Mouse (Mus musculus) layer of hippocampus, adult 18-20 months (tissue): ENCODE data around the gene Gpx2. TPM values are rescaled to one million over a fixed set of nuclear protein-coding genes. Genes with fewer than 3 reads are reported as not detected.

Source experiments
- DNase-seq, 2 experiments: peaks; one replicate each; pipeline ENCODE4 v3.0.0; 2022; ENCODE audit warnings: low spot score in 2 of 2
- long read RNA-seq: library from polyadenylated mRNA; stranded (forward); transcript quantifications from one replicate; pipeline ENCODE4 v2.0.0, GENCODE M21; 2021
- total RNA-seq, 2 experiments: library from RNA; stranded (reverse); gene quantifications; 2 replicates each; pipeline ENCODE4 v1.2.3; 2021

Gene Gpx2
- under 1 TPM in 1 of 2 experiments, not detected in 1; 0.51 TPM for total RNA-seq
- long read RNA-seq = 0 reads

- no peak for DNase-seq
These were observed at the start of gene Gpx2 for GRCm38 (mm10) chr12:76795350-76795749. Gpx2 (minus strand) TSS chr12:76795554.

GRCm38 (mm10) chr12:76844346-76845061 is 49.1 kb upstream of the Gpx2 start:
- no peak for DNase-seq

- DNase-seq = no peak
These were observed 44.7 kb upstream of the Gpx2 start for GRCm38 (mm10) chr12:76840081-76840480.

GRCm38 (mm10) chr12:76839298-76839697 is 43.9 kb upstream of the Gpx2 start:
- DNase-seq = no peak

GRCm38 (mm10) chr12:76837844-76838650 is 42.7 kb upstream of the Gpx2 start:
- no peak for DNase-seq

- peak; percentile 97 to 99 for DNase-seq
These were observed 41.9 kb upstream of the Gpx2 start for GRCm38 (mm10) chr12:76837101-76837843.

- DNase-seq = peak in 1 of 2 experiments; percentile 63
These were observed 37.4 kb upstream of the Gpx2 start for GRCm38 (mm10) chr12:76832704-76833103.

GRCm38 (mm10) chr12:76825283-76825682 is 29.9 kb upstream of the Gpx2 start:
- DNase-seq = no peak

GRCm38 (mm10) chr12:76822651-76823041 is 27.3 kb upstream of the Gpx2 start, which contains the start of gene Rab15:
Rab15 (minus strand) TSS chr12:76822908.
- DNase-seq = peak in 1 of 2 experiments; percentile 36

- peak; percentile 44 to 56 for DNase-seq
These were observed 26.8 kb upstream of the Gpx2 start for GRCm38 (mm10) chr12:76822002-76822650.

- no peak for DNase-seq
These were observed 25.3 kb upstream of the Gpx2 start for GRCm38 (mm10) chr12:76820615-76821014.

- no peak for DNase-seq
These were observed 24.5 kb upstream of the Gpx2 start for GRCm38 (mm10) chr12:76819816-76820215.

- DNase-seq = peak; percentile 34 to 73
These were observed 23.6 kb upstream of the Gpx2 start for GRCm38 (mm10) chr12:76818908-76819307.

GRCm38 (mm10) chr12:76818120-76818519 is 22.8 kb upstream of the Gpx2 start:
- DNase-seq = no peak

- DNase-seq = no peak
These were observed 21.8 kb upstream of the Gpx2 start for GRCm38 (mm10) chr12:76817176-76817575.

GRCm38 (mm10) chr12:76816720-76817119 is 21.4 kb upstream of the Gpx2 start:
- no peak for DNase-seq

GRCm38 (mm10) chr12:76814120-76814519 is 18.8 kb upstream of the Gpx2 start:
- no peak for DNase-seq

- DNase-seq = no peak
These were observed 18.2 kb upstream of the Gpx2 start for GRCm38 (mm10) chr12:76813543-76813942.

- DNase-seq = no peak
These were observed 15.7 kb upstream of the Gpx2 start for GRCm38 (mm10) chr12:76811006-76811405.

- DNase-seq = no peak
These were observed 15.1 kb upstream of the Gpx2 start for GRCm38 (mm10) chr12:76810491-76810890.

- no peak for DNase-seq
These were observed 12.4 kb upstream of the Gpx2 start for GRCm38 (mm10) chr12:76807796-76808195.
